Mouse (Mus musculus): ENCODE measurements around the gene Mrgprd. TPM values are rescaled to one million over a fixed set of nuclear protein-coding genes. Genes with fewer than 3 reads are reported as not detected.

The Mrgprd gene
- polyA plus RNA-seq, 1 experiment, result not detected

- no peak overlapping the region for H3K4me3 ChIP-seq (replicated peaks)
- H3K9me3 ChIP-seq (ENCODE audit: control insufficient read depth, low read length), result no peaks in the 10 kb centered on the region
- no peak for TF ChIP-seq TAL1 (IDR thresholded peaks at IDR 0.05; ENCODE audit: low read length)
- no peak for TF ChIP-seq GATA1 (IDR thresholded peaks at IDR 0.05; ENCODE audit: low read length)
- H3K36me3 ChIP-seq (ENCODE audit: control insufficient read depth), result no peaks in the 10 kb centered on the region
- no peaks in the 10 kb centered on the region for H3K4me1 ChIP-seq (ENCODE audit: control insufficient read depth)
- H3K27me3 ChIP-seq (ENCODE audit: control insufficient read depth), result no peaks in the 10 kb centered on the region
Measured at GRCm38 (mm10) chr7:145334428-145335027, 19.9 kb downstream of the Mrgprd start.

- H3K27me3 ChIP-seq (ENCODE audit: control insufficient read depth), result no peaks in the 10 kb centered on the region
Measured at GRCm38 (mm10) chr7:145335199-145335598, 20.6 kb downstream of the Mrgprd start.

GRCm38 (mm10) chr7:145335616-145336332 is 21.1 kb downstream of the Mrgprd start:
- Histone ChIP-seq H3K4me1 (ENCODE audit: control insufficient read depth) (no peaks in the 10 kb centered on the region), H3K4me3 (replicated peaks) (no peak overlapping the region), H3K27me3 (ENCODE audit: control insufficient read depth) (no peaks in the 10 kb centered on the region), H3K36me3 (ENCODE audit: control insufficient read depth) (no peaks in the 10 kb centered on the region), H3K9me3 (ENCODE audit: control insufficient read depth, low read length) (no peaks in the 10 kb centered on the region)
- TF ChIP-seq GATA1 (IDR thresholded peaks at IDR 0.05; ENCODE audit: low read length) (no peak), TAL1 (IDR thresholded peaks at IDR 0.05; ENCODE audit: low read length) (no peak)

More at GRCm38 (mm10) chr7:145335199-145335598, 20.6 kb downstream of the Mrgprd start:
- Histone ChIP-seq H3K4me3 (replicated peaks) (no peak overlapping the region), H3K9me3 (ENCODE audit: control insufficient read depth, low read length) (no peaks in the 10 kb centered on the region), H3K36me3 (ENCODE audit: control insufficient read depth) (no peaks in the 10 kb centered on the region), H3K4me1 (ENCODE audit: control insufficient read depth) (no peaks in the 10 kb centered on the region)
- TF ChIP-seq TAL1 (IDR thresholded peaks at IDR 0.05; ENCODE audit: low read length) (no peak), GATA1 (IDR thresholded peaks at IDR 0.05; ENCODE audit: low read length) (no peak)

GRCm38 (mm10) chr7:145337889-145338288 is 23.3 kb downstream of the Mrgprd start:
- Histone ChIP-seq H3K4me1 (ENCODE audit: control insufficient read depth) (no peaks in the 10 kb centered on the region), H3K36me3 (ENCODE audit: control insufficient read depth) (no peaks in the 10 kb centered on the region), H3K4me3 (replicated peaks) (no peak overlapping the region), H3K27me3 (ENCODE audit: control insufficient read depth) (no peaks in the 10 kb centered on the region), H3K9me3 (ENCODE audit: control insufficient read depth, low read length) (no peaks in the 10 kb centered on the region)
- TF ChIP-seq GATA1 (IDR thresholded peaks at IDR 0.05; ENCODE audit: low read length), result no peak
- TF ChIP-seq TAL1 (IDR thresholded peaks at IDR 0.05; ENCODE audit: low read length), result no peak

GRCm38 (mm10) chr7:145340248-145340904 is 25.7 kb downstream of the Mrgprd start:
- TF ChIP-seq TAL1 (IDR thresholded peaks at IDR 0.05; ENCODE audit: low read length) (no peak), GATA1 (IDR thresholded peaks at IDR 0.05; ENCODE audit: low read length) (no peak)
- no peaks in the 10 kb centered on the region for H3K36me3 ChIP-seq (ENCODE audit: control insufficient read depth)
- no peaks in the 10 kb centered on the region for H3K9me3 ChIP-seq (ENCODE audit: control insufficient read depth, low read length)
- no peaks in the 10 kb centered on the region for H3K27me3 ChIP-seq (ENCODE audit: control insufficient read depth)
- H3K4me3 ChIP-seq (replicated peaks), result no peak overlapping the region
- H3K4me1 ChIP-seq (ENCODE audit: control insufficient read depth), result no peaks in the 10 kb centered on the region

Other genes with a start within 250 kb of the Mrgprd start
- gene 1810010D01Rik, start 106.7 kb upstream of the Mrgprd start, polyA plus RNA-seq (2012), result not detected in 2 replicates
- gene Tpcn2, start 30.8 kb upstream of the Mrgprd start, polyA plus RNA-seq (2012), result 0.06 TPM in 1 of 2 replicates, not detected in the other
- gene Mrgprf, start 14.0 kb upstream of the Mrgprd start, polyA plus RNA-seq (2012), result not detected in 2 replicates

Data from erythroblast, embryonic 14.5 days (primary cell).